Mouse (Mus musculus) small intestine, adult 2 months (tissue): ENCODE data around the gene Fto. TPM values are rescaled to one million over a fixed set of nuclear protein-coding genes. Genes with fewer than 3 reads are reported as not detected.

Source experiments
- H3K27ac ChIP-seq: fragments of 200-500 bp; 2 replicates; pipeline ENCODE4 v1.5.1; 2012; ENCODE audit warnings: low read depth, low read length, control low read depth, inconsistent platforms; ENCODE audit not compliant: insufficient read depth
- H3K27me3 ChIP-seq: fragments of 200-500 bp; 2 replicates; pipeline ENCODE4 v1.6.1; 2012; ENCODE audit warnings: mild to moderate bottlenecking, moderate library complexity, low read length, inconsistent platforms; ENCODE audit not compliant: control insufficient read depth, insufficient read depth
- H3K36me3 ChIP-seq: fragments of 200-500 bp; 2 replicates; pipeline ENCODE4 v1.6.1; 2012; ENCODE audit warnings: mild to moderate bottlenecking, low read length, control low read depth, inconsistent platforms; ENCODE audit not compliant: control insufficient read depth, insufficient read depth
- H3K4me1 ChIP-seq: fragments of 200-500 bp; 2 replicates; pipeline ENCODE4 v1.6.1; 2012; ENCODE audit warnings: low read length, inconsistent platforms, mixed read lengths; ENCODE audit not compliant: control insufficient read depth, insufficient read depth, insufficient read length
- H3K4me3 ChIP-seq: fragments of 200-500 bp; 2 replicates; pipeline ENCODE4 v1.5.1; 2012; ENCODE audit warnings: low read depth, mild to moderate bottlenecking, control low read depth, inconsistent platforms, low read length, moderate library complexity
- CTCF ChIP-seq: fragments of 200-500 bp; IDR thresholded peaks from 2 replicates; pipeline ENCODE4 v1.5.1; 2012; ENCODE audit warnings: low read depth, mild to moderate bottlenecking, control low read depth, inconsistent platforms, low read length, moderate library complexity, mixed read lengths; ENCODE audit not compliant: insufficient replicate concordance, insufficient read length; ENCODE audit errors: extremely low read depth
- POLR2A ChIP-seq: fragments of 200-500 bp; IDR thresholded peaks from 2 replicates; pipeline ENCODE4 v1.6.1; 2012; ENCODE audit warnings: low read depth, mild to moderate bottlenecking, control low read depth, inconsistent platforms, low read length, moderate library complexity
- WGBS: fragments of 180-500 bp; shearing (Covaris S2); methylation state at CpG from one replicate; pipeline ENCODE4 v1.1.7; 2018; 5-methylcytosine and 5-hydroxymethylcytosine counted together
- polyA plus RNA-seq: library from polyadenylated mRNA; depleted of rRNA; stranded (reverse); fragments of >200 nt; gene quantifications from 2 replicates; pipeline ENCODE4 v1.2.3, GENCODE M21; 2012

Fto gene
- polyA plus RNA-seq, 1 experiment = 7.3 TPM

DNA sequence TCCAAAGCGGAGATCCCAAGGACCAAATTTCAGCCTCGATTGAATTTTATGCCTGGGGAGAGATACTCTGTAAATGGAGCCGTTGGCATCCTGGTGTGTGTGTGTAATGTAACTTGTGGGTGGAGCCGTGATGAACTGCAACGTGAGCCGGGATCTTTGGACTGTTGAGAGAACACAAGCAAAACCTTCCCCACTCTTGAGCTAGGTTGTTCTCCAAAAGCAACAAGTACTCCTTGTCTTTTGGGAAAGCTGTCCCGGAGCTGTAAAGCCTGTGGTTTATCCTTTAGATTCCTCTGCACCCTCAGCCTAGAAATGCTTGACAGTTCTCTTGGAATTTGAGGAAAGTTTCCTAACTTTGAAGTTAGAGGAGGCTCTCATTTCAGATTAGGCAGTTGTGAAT lies 78.9 kb downstream of the Fto start:
- H3K27me3 ChIP-seq = no peaks in the 10 kb centered on the region
- no peaks in the 10 kb centered on the region for H3K36me3 ChIP-seq
- no peak for TF ChIP-seq POLR2A
- no peak for TF ChIP-seq CTCF
- peaks cover 15% of the 10 kb centered on the region; the same call in 1 of the 2 replicates for H3K4me1 ChIP-seq
- no peak overlapping the region for H3K4me3 ChIP-seq
- H3K27ac ChIP-seq = no peak overlapping the region
- 42% methylated on average over 7 of the region's 7 CpGs for WGBS

DNA sequence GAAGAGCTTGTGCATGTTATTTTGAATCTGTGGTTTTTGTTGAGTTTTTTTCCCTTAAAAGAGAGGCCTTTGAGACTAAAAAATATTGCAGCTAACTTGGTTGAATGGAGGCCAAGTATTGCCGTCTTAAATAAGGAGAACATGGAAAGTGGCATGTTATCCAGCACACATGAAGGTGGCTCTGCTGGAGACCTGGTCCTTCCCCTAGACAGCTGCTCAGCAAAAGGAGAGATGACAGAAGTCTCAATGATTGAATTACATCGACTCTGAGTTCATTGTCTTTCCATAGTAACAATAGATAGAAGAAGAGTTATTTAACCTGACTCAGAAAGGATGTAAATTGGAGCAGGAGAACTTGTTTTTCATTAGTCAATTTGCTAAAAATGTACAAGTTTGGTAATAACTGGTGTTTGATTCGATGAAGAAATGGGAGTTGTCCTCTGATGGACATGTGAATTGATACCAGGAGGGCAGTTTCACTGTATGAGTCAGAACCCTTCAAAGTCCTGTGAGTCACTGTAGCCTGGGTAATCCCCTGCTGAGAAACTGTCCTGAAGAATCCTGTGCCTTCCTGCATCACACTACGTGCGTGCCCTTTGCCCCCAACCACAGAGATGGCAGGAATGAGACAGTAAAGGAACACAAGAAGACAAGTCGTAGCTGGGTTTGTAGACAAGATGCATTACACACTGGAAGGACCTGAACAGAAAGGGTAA lies 82.2 kb downstream of the Fto start:
- 36% methylated on average over 6 of the region's 6 CpGs for WGBS
- Histone ChIP-seq H3K4me1 (peaks cover 15% of the 10 kb centered on the region; the same call in 1 of the 2 replicates), H3K27ac (peak overlapping the region; percentile 82), H3K4me3 (no peak overlapping the region), H3K27me3 (no peaks in the 10 kb centered on the region), H3K36me3 (no peaks in the 10 kb centered on the region)
- no peak for TF ChIP-seq POLR2A
- no peak for TF ChIP-seq CTCF

DNA sequence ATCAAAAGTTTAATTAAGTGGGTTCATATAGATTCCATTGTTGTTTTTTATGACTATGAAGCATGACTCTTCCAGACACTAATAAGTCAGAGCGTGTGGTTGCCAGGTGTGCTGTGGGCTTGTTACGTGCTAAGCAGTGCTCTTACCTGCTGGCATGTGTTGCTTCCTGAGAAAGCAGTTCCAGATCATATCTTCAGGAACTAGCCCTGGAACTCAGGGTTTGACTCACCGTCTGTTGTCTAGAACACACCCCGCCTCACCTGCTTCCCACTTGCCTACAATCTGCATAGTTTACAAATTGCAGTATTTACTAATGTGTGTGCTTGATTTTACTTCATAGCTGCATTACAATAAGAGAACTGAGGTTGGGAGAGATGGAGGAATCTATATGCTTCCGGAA lies 84.7 kb downstream of the Fto start:
- H3K27ac ChIP-seq = no peak overlapping the region
- peaks cover 10% of the 10 kb centered on the region; the same call in 1 of the 2 replicates for H3K4me1 ChIP-seq
- 72% methylated on average over 5 of the region's 5 CpGs for WGBS
- no peaks in the 10 kb centered on the region for H3K27me3 ChIP-seq
- no peak for TF ChIP-seq POLR2A
- no peak for TF ChIP-seq CTCF
- no peaks in the 10 kb centered on the region for H3K36me3 ChIP-seq
- H3K4me3 ChIP-seq = no peak overlapping the region

DNA sequence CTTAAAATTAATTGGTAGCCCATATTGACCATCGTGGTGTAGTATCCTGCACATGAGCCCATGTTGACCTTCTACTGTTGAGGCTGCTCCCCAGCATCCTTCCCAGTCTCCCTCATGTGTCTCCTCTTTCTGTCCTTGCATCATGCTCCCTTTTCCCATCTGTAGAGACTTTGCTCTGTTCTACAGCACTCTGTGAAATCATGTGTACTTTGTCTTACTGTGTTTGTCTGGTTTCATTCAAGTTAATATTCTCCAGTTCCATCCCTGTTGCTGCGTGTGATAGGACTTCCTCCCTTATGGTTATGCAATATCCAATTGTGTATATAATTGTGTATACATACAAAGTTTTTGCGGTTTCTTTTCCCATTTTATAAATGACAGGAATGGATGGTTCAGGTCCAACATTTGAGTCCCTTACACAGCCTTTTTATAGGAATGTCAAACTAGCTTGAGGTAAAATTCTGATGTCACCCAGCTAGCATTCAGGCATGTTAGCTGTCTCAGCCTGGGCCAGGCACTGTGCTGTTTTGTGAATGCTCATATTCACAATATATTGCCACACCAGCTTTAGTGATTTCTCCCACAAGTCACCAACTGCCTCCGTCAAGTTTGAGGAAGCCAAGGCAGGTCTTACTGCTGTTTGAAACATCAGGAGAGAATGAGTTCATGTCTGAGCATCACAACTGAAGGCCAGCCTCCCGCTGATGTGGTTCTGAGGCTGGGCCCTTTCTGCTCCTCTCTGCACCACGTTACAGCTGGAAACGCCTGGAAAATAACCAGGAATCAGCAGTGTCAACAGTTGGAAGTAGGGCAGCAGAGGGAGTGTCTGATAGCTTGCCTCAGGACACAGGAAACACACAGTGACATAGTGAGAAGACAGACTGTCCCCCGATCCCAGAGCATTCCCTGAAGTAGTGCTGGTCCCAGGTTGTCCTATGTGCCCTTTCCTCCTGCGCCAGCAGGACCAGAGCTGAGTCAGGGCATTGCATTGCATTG lies 90.0 kb downstream of the Fto start:
- no peak overlapping the region for H3K27ac ChIP-seq
- TF ChIP-seq POLR2A = no peak
- TF ChIP-seq CTCF = no peak
- H3K4me1 ChIP-seq = peaks cover 22% of the 10 kb centered on the region; the same call in 1 of the 2 replicates
- H3K4me3 ChIP-seq = no peak overlapping the region
- H3K27me3 ChIP-seq = no peaks in the 10 kb centered on the region
- WGBS = 45% methylated on average over 9 of the region's 9 CpGs
- H3K36me3 ChIP-seq = no peaks in the 10 kb centered on the region

DNA sequence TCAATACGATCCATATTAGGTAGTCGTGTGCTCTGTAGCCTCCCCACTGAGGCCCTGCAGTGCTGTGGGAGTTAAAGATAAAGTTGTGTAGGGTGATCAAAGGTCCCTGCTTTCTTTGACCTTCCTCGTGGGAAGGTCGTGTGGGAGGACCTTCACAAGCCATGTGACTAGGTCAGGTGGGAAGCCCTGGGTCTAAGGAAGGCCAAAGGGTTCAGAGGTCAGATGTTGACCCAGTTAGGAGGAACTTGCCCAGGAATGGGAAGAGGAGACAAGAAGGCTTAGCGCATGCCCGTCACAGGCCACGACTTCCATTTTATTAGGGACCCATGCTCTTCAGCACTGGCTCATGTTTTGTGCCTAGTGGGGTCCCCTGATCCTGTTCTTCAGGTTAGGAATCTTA lies 91.0 kb downstream of the Fto start:
- Histone ChIP-seq H3K4me1 (peaks cover 26% of the 10 kb centered on the region; the same call in 1 of the 2 replicates), H3K36me3 (0 out of 2 replicates have a peak, but pooled peaks cover 2% of the 10 kb centered on the region), H3K27ac (no peak overlapping the region; the same call in 1 of the 2 replicates), H3K27me3 (no peaks in the 10 kb centered on the region), H3K4me3 (no peak overlapping the region)
- WGBS = 71% methylated on average over 7 of the region's 7 CpGs
- TF ChIP-seq POLR2A (no peak), CTCF (no peak)

DNA sequence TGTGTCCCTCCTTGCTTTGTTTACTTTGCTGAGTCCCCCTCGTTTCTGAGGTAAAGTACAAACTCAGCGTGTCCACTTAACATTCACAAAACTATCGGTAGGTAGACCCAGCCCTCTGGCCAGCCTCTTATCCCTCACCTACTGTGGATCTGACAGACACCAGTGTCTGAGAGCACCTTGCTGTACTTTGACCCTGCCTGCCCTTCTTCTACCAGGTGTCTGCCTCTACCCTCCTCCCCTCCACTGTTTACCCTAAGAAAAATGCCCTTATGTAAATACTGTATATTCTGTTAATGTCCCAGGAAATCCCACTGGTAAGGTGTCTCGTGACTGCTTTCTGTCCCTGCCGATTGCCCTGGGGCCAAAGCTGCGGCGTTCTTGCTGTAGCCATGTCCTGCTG lies 91.8 kb downstream of the Fto start:
- H3K36me3 ChIP-seq = 0 out of 2 replicates have a peak, but pooled peaks cover 4% of the 10 kb centered on the region
- 29% methylated on average over 7 of the region's 7 CpGs for WGBS
- peaks cover 27% of the 10 kb centered on the region; the same call in 1 of the 2 replicates for H3K4me1 ChIP-seq
- TF ChIP-seq CTCF = no peak
- no peak for TF ChIP-seq POLR2A
- H3K27me3 ChIP-seq = no peaks in the 10 kb centered on the region
- H3K4me3 ChIP-seq = no peak overlapping the region
- no peak overlapping the region for H3K27ac ChIP-seq
